Mouse (Mus musculus) stomach, postnatal 0 days (tissue): Measurements from ENCODE around the gene Serpina3n.

ENCODE experiments used
- CTCF ChIP-seq: IDR thresholded peaks from 2 replicates; pipeline ENCODE4 v1.5.1; 2016; ENCODE audit warnings: antibody characterized with exemption, low read depth, mild to moderate bottlenecking, moderate library complexity
- EP300 ChIP-seq: optimal IDR thresholded peaks from 2 replicates; pipeline ENCODE3; 2016; ENCODE audit warnings: antibody characterized with exemption

DNA sequence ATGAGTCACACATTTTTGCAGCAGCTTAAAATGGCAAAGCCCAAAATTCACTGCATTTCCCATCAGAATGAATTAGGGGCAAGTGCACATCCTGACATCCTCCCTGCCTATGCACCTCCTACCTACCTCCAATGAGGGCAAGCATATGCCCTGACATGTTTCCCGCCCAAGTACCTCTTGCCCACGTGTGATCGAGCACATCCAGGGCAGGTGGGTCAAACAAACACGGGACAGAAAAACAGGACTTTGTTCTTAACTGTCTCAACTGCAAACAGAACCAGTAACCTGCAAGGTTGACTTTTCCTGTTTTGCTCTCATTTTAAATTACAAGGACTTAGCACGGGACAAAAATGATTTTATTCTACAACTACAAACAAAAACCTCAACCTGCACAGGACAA lies 2.6 kb upstream of the Serpina3n start:
- no peak for TF ChIP-seq CTCF
- no peak for TF ChIP-seq EP300
